Mouse (Mus musculus) cortical plate, adult 2 months (tissue): ENCODE measurements at regions not wholly inside any gene's neighbourhood (a gene's known extent, or its start where the extent isn't known, plus 50 kb on each side); places are given as distances from the start of the nearest gene placed in this dataset.

Experiments
- H3K27ac ChIP-seq: fragments of 200-500 bp; 2 replicates; pipeline ENCODE4 v1.5.1; 2012; ENCODE audit warnings: low read length, control low read depth, inconsistent platforms; ENCODE audit not compliant: insufficient read depth
- H3K4me1 ChIP-seq: fragments of 200-500 bp; 2 replicates; pipeline ENCODE4 v1.6.1; 2011; ENCODE audit warnings: low read length; ENCODE audit not compliant: control insufficient read depth, insufficient read depth
- H3K4me3 ChIP-seq: fragments of 200-500 bp; 2 replicates; pipeline ENCODE4 v1.5.1; 2011; ENCODE audit warnings: mild to moderate bottlenecking, low read length, control low read depth; ENCODE audit not compliant: insufficient read depth
- CTCF ChIP-seq: fragments of 200-500 bp; IDR thresholded peaks from 2 replicates; pipeline ENCODE4 v1.5.1; 2011; ENCODE audit warnings: mild to moderate bottlenecking, control low read depth, low read length; ENCODE audit not compliant: insufficient read depth; ENCODE audit errors: extremely low read depth
- POLR2A ChIP-seq: fragments of 200-500 bp; IDR thresholded peaks from 2 replicates; pipeline ENCODE4 v1.6.1; 2011; ENCODE audit warnings: mild to moderate bottlenecking, low read length, control low read depth; ENCODE audit not compliant: insufficient read depth; ENCODE audit errors: extremely low read depth

- no peaks in the 10 kb centered on the region for H3K4me1 ChIP-seq
- H3K27ac ChIP-seq, result no peak overlapping the region
- TF ChIP-seq POLR2A (no peak), CTCF (no peak)
- H3K4me3 ChIP-seq, result no peak overlapping the region
These were observed 155.2 kb upstream of the Bcl6 start for GRCm38 (mm10) chr16:24143894-24144293.

- Histone ChIP-seq H3K4me3 (no peak overlapping the region), H3K4me1 (no peaks in the 10 kb centered on the region), H3K27ac (no peak overlapping the region)
- TF ChIP-seq CTCF (no peak), POLR2A (no peak)
These were observed 154.4 kb upstream of the Bcl6 start for GRCm38 (mm10) chr16:24142915-24143541.

- TF ChIP-seq CTCF (no peak), POLR2A (no peak)
- H3K27ac ChIP-seq, result no peak overlapping the region
- no peak overlapping the region for H3K4me3 ChIP-seq
- no peaks in the 10 kb centered on the region for H3K4me1 ChIP-seq
These were observed 150.5 kb upstream of the Bcl6 start for GRCm38 (mm10) chr16:24139109-24139508.

- no peaks in the 10 kb centered on the region for H3K4me1 ChIP-seq
- H3K27ac ChIP-seq, result no peak overlapping the region
- H3K4me3 ChIP-seq, result no peak overlapping the region
- no peak for TF ChIP-seq CTCF
- TF ChIP-seq POLR2A, result no peak
These were observed 148.8 kb upstream of the Bcl6 start for GRCm38 (mm10) chr16:24137266-24138033.

GRCm38 (mm10) chr16:24136483-24137148 lies 148.0 kb upstream of the Bcl6 start:
- Histone ChIP-seq H3K27ac (no peak overlapping the region), H3K4me1 (no peaks in the 10 kb centered on the region), H3K4me3 (no peak overlapping the region)
- no peak for TF ChIP-seq POLR2A
- no peak for TF ChIP-seq CTCF

GRCm38 (mm10) chr16:24135841-24136240 lies 147.2 kb upstream of the Bcl6 start:
- no peak overlapping the region for H3K27ac ChIP-seq
- H3K4me1 ChIP-seq, result no peaks in the 10 kb centered on the region
- no peak for TF ChIP-seq POLR2A
- no peak for TF ChIP-seq CTCF
- no peak overlapping the region for H3K4me3 ChIP-seq

GRCm38 (mm10) chr16:24135351-24135750 lies 146.7 kb upstream of the Bcl6 start:
- H3K27ac ChIP-seq, result no peak overlapping the region
- no peak overlapping the region for H3K4me3 ChIP-seq
- no peaks in the 10 kb centered on the region for H3K4me1 ChIP-seq
- TF ChIP-seq CTCF (no peak), POLR2A (no peak)

- Histone ChIP-seq H3K4me3 (no peak overlapping the region), H3K27ac (no peak overlapping the region), H3K4me1 (no peaks in the 10 kb centered on the region)
- no peak for TF ChIP-seq CTCF
- no peak for TF ChIP-seq POLR2A
These were observed 145.9 kb upstream of the Bcl6 start for GRCm38 (mm10) chr16:24134486-24135050.

- no peak overlapping the region for H3K4me3 ChIP-seq
- TF ChIP-seq POLR2A, result no peak
- no peak for TF ChIP-seq CTCF
- no peak overlapping the region for H3K27ac ChIP-seq
- no peaks in the 10 kb centered on the region for H3K4me1 ChIP-seq
These were observed 142.0 kb upstream of the Bcl6 start for GRCm38 (mm10) chr16:24130646-24131045.

- TF ChIP-seq POLR2A (no peak), CTCF (no peak)
- Histone ChIP-seq H3K4me3 (no peak overlapping the region), H3K4me1 (no peaks in the 10 kb centered on the region), H3K27ac (no peak overlapping the region)
These were observed 141.0 kb upstream of the Bcl6 start for GRCm38 (mm10) chr16:24129701-24130100.
